Mouse (Mus musculus): ENCODE results near the gene Trpm3. TPM values are rescaled to one million over a fixed set of nuclear protein-coding genes. Genes with fewer than 3 reads are reported as not detected.

Trpm3 gene
- total and polyA plus RNA-seq, 2 experiments, result not detected

DNA sequence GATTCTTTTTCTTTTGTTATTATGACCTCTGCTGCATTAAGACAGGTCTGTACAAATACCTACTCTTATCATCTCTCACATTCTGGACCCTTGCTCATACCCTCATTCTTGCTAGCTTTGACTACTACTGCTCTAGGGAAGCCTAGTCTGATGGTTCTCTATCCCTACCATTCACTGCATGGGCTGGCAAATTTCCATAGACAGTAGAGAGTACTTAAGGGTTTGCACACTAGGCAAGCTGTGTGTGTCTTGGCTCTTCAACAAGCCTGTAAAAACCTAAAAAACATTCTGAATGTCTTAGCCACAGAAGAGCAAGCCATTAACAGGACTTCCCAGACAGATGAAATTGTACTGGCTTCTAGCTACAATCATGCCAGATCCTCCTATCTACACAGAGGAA lies 664.5 kb downstream of the Trpm3 start:
- H3K27ac ChIP-seq (replicated peaks; ENCODE audit: insufficient read depth, low read depth, low read length), result no peak overlapping the region
- H3K79me2 ChIP-seq (ENCODE audit: control insufficient read depth, insufficient read depth, low read length), result no peaks in the 10 kb centered on the region
- no peak overlapping the region for H3K9ac ChIP-seq (ENCODE audit: low read depth, low read length)
- H3K4me3 ChIP-seq (ENCODE audit: insufficient read depth, low read depth, low read length), result no peak overlapping the region
- no peak for DNase-seq (ENCODE audit: extremely low read depth, low read depth, low spot score)
- H3K36me3 ChIP-seq (ENCODE audit: control insufficient read depth, insufficient read depth, low read length), result no peaks in the 10 kb centered on the region
- no peaks in the 10 kb centered on the region for H3K4me1 ChIP-seq (ENCODE audit: control insufficient read depth, insufficient read depth, low read length)
- TF ChIP-seq POLR2A (IDR thresholded peaks at IDR 0.05; ENCODE audit: extremely low read depth, insufficient read depth, low read length) (no peak), CTCF (IDR thresholded peaks at IDR 0.05; ENCODE audit: low read depth, low read length) (no peak)
- no peaks in the 10 kb centered on the region for H3K27me3 ChIP-seq (ENCODE audit: control insufficient read depth, insufficient read depth, low read length)

- no peak overlapping the region for H3K4me3 ChIP-seq (ENCODE audit: insufficient read depth, low read depth, low read length)
- no peaks in the 10 kb centered on the region for H3K27me3 ChIP-seq (ENCODE audit: control insufficient read depth, insufficient read depth, low read length)
- DNase-seq (ENCODE audit: extremely low read depth, low read depth, low spot score), result no peak
- no peaks in the 10 kb centered on the region for H3K4me1 ChIP-seq (ENCODE audit: control insufficient read depth, insufficient read depth, low read length)
- H3K27ac ChIP-seq (replicated peaks; ENCODE audit: insufficient read depth, low read depth, low read length), result no peak overlapping the region
- no peak for TF ChIP-seq POLR2A (IDR thresholded peaks at IDR 0.05; ENCODE audit: extremely low read depth, insufficient read depth, low read length)
- TF ChIP-seq CTCF (IDR thresholded peaks at IDR 0.05; ENCODE audit: low read depth, low read length), result no peak
- H3K79me2 ChIP-seq (ENCODE audit: control insufficient read depth, insufficient read depth, low read length), result no peaks in the 10 kb centered on the region
- H3K9ac ChIP-seq (ENCODE audit: low read depth, low read length), result no peak overlapping the region
- H3K36me3 ChIP-seq (ENCODE audit: control insufficient read depth, insufficient read depth, low read length), result no peaks in the 10 kb centered on the region
- 70% methylated on average over 2 of the region's 2 CpGs for WGBS
Measured at GRCm38 (mm10) chr19:22804311-22804710, 665.5 kb downstream of the Trpm3 start.

- no peak overlapping the region for H3K27ac ChIP-seq (replicated peaks; ENCODE audit: insufficient read depth, low read depth, low read length)
- no peaks in the 10 kb centered on the region for H3K4me1 ChIP-seq (ENCODE audit: control insufficient read depth, insufficient read depth, low read length)
- H3K36me3 ChIP-seq (ENCODE audit: control insufficient read depth, insufficient read depth, low read length), result no peaks in the 10 kb centered on the region
- WGBS, result 89% methylated on average over 3 of the region's 3 CpGs
- H3K79me2 ChIP-seq (ENCODE audit: control insufficient read depth, insufficient read depth, low read length), result no peaks in the 10 kb centered on the region
- H3K27me3 ChIP-seq (ENCODE audit: control insufficient read depth, insufficient read depth, low read length), result no peaks in the 10 kb centered on the region
- H3K4me3 ChIP-seq (ENCODE audit: insufficient read depth, low read depth, low read length), result no peak overlapping the region
- no peak overlapping the region for H3K9ac ChIP-seq (ENCODE audit: low read depth, low read length)
- TF ChIP-seq POLR2A (IDR thresholded peaks at IDR 0.05; ENCODE audit: extremely low read depth, insufficient read depth, low read length), result no peak
- no peak for TF ChIP-seq CTCF (IDR thresholded peaks at IDR 0.05; ENCODE audit: low read depth, low read length)
- no peak for DNase-seq (ENCODE audit: extremely low read depth, low read depth, low spot score)
Measured at GRCm38 (mm10) chr19:22810247-22810646, 671.4 kb downstream of the Trpm3 start.

DNA sequence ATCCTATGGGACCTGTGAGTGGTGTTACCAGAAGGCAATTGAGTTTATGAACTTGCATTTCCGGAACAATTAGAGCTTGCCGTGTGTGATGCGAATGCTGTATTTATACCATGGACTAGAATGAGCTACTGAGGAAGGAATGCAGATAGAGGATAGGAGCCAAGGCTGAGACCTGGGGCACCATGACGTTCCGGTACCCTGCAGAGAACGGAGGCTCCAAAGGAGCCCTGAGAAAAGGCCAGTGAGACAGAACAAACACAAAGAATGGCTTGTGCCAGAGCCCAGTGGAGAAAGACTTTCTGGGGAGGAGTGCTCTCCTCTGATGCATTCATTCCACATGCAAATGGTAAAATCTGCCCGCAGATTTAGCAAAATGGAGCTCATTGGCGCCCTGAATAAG lies 682.9 kb downstream of the Trpm3 start:
- no peaks in the 10 kb centered on the region for H3K4me1 ChIP-seq (ENCODE audit: control insufficient read depth, insufficient read depth, low read length)
- DNase-seq (ENCODE audit: extremely low read depth, low read depth, low spot score), result no peak
- 71% methylated on average over 8 of the region's 8 CpGs for WGBS

GRCm38 (mm10) chr19:22823491-22823981 lies 684.7 kb downstream of the Trpm3 start:
- no peak for TF ChIP-seq POLR2A (IDR thresholded peaks at IDR 0.05; ENCODE audit: extremely low read depth, insufficient read depth, low read length)
- no peak for TF ChIP-seq CTCF (IDR thresholded peaks at IDR 0.05; ENCODE audit: low read depth, low read length)
- no peak overlapping the region for H3K9ac ChIP-seq (ENCODE audit: low read depth, low read length)
- WGBS, result 79% methylated on average over 9 of the region's 9 CpGs
- H3K79me2 ChIP-seq (ENCODE audit: control insufficient read depth, insufficient read depth, low read length), result no peaks in the 10 kb centered on the region
- H3K27me3 ChIP-seq (ENCODE audit: control insufficient read depth, insufficient read depth, low read length), result no peaks in the 10 kb centered on the region
- H3K27ac ChIP-seq (replicated peaks; ENCODE audit: insufficient read depth, low read depth, low read length), result no peak overlapping the region
- no peaks in the 10 kb centered on the region for H3K36me3 ChIP-seq (ENCODE audit: control insufficient read depth, insufficient read depth, low read length)
- H3K4me3 ChIP-seq (ENCODE audit: insufficient read depth, low read depth, low read length), result no peak overlapping the region
- H3K4me1 ChIP-seq (ENCODE audit: control insufficient read depth, insufficient read depth, low read length), result no peaks in the 10 kb centered on the region
- no peak for DNase-seq (ENCODE audit: extremely low read depth, low read depth, low spot score)

More for the DNA sequence above, 682.9 kb downstream of the Trpm3 start:
- no peak overlapping the region for H3K27ac ChIP-seq (replicated peaks; ENCODE audit: insufficient read depth, low read depth, low read length)
- H3K36me3 ChIP-seq (ENCODE audit: control insufficient read depth, insufficient read depth, low read length), result no peaks in the 10 kb centered on the region
- no peaks in the 10 kb centered on the region for H3K79me2 ChIP-seq (ENCODE audit: control insufficient read depth, insufficient read depth, low read length)
- H3K27me3 ChIP-seq (ENCODE audit: control insufficient read depth, insufficient read depth, low read length), result no peaks in the 10 kb centered on the region
- no peak overlapping the region for H3K4me3 ChIP-seq (ENCODE audit: insufficient read depth, low read depth, low read length)
- no peak for TF ChIP-seq CTCF (IDR thresholded peaks at IDR 0.05; ENCODE audit: low read depth, low read length)
- no peak for TF ChIP-seq POLR2A (IDR thresholded peaks at IDR 0.05; ENCODE audit: extremely low read depth, insufficient read depth, low read length)
- no peak overlapping the region for H3K9ac ChIP-seq (ENCODE audit: low read depth, low read length)

- TF ChIP-seq POLR2A (IDR thresholded peaks at IDR 0.05; ENCODE audit: extremely low read depth, insufficient read depth, low read length), result no peak
- no peak for TF ChIP-seq CTCF (IDR thresholded peaks at IDR 0.05; ENCODE audit: low read depth, low read length)
- Histone ChIP-seq H3K79me2 (ENCODE audit: control insufficient read depth, insufficient read depth, low read length) (no peaks in the 10 kb centered on the region), H3K9ac (ENCODE audit: low read depth, low read length) (no peak overlapping the region), H3K27me3 (ENCODE audit: control insufficient read depth, insufficient read depth, low read length) (no peaks in the 10 kb centered on the region), H3K36me3 (ENCODE audit: control insufficient read depth, insufficient read depth, low read length) (no peaks in the 10 kb centered on the region), H3K4me3 (ENCODE audit: insufficient read depth, low read depth, low read length) (no peak overlapping the region), H3K27ac (replicated peaks; ENCODE audit: insufficient read depth, low read depth, low read length) (no peak overlapping the region), H3K4me1 (ENCODE audit: control insufficient read depth, insufficient read depth, low read length) (no peaks in the 10 kb centered on the region)
- DNase-seq (ENCODE audit: extremely low read depth, low read depth, low spot score), result no peak
- WGBS, result 88% methylated on average over 1 of the region's 1 CpGs
Measured at GRCm38 (mm10) chr19:22825812-22826211, 687.0 kb downstream of the Trpm3 start.

All from liver, adult 2 months (tissue).